Comparison of ENCODE assay signal across 14 mouse cellular contexts in the genomic region with DNA sequence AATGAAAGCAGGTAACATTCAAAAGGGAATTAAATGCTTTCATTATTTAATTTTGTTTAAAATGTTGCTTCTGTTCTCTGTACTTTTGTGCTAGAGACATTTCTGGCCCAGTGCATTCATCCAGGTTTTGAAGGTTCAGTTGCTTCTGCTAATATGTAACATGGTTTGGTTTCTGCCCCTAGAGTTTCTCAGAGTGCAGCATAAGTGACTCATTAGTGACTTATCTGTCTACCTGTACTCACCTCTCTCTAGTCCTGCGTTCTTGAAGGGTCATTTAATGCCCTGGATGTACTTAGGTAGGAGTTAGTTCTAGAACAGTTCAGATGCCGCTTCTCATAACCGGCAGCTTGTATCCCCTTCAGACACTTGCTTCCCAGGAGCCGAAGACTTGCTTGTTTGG.
"Had no signal": no experiment of that assay in that cellular context is flagged by ENCODE, and none has a peak within 500 bp of the region (broad histone marks: within the 10 kb centered on the region; RNA-seq: fewer than 3 reads in every experiment).

No protein-coding gene starts in this region.

- H3K4me2 ChIP-seq: limb, embryonic 15.5 days; liver, embryonic 12.5 days; lung, embryonic 14.5 days; neural tube, embryonic 15.5 days had no signal

- H3K4me1 ChIP-seq: limb, embryonic 15.5 days; liver, embryonic 12.5 days; midbrain, embryonic 10.5 days; neural tube, embryonic 15.5 days had no signal

- H3K9ac ChIP-seq: limb, embryonic 15.5 days; liver, embryonic 12.5 days; lung, embryonic 14.5 days; neural tube, embryonic 15.5 days had no signal

- H3K36me3 ChIP-seq: limb, embryonic 15.5 days; liver, embryonic 12.5 days; midbrain, embryonic 10.5 days; neural tube, embryonic 15.5 days had no signal

- DNase-seq: layer of hippocampus, postnatal 36 days; lung, embryonic 14.5 days; lung, postnatal 10 days; lung, postnatal 4 days; midbrain, embryonic 14.5 days; right cerebral cortex, adult 18-20 months; thymus, adult 18-20 months; thymus, postnatal 25 days had no signal

- ATAC-seq: hindbrain, postnatal 0 days; liver, embryonic 12.5 days had no signal

- H3K27ac ChIP-seq: hindbrain, postnatal 0 days; limb, embryonic 15.5 days; liver, embryonic 12.5 days; midbrain, embryonic 10.5 days; neural tube, embryonic 15.5 days had no signal

- H3K27me3 ChIP-seq: limb, embryonic 15.5 days; liver, embryonic 12.5 days; neural tube, embryonic 15.5 days had no signal

- H3K4me3 ChIP-seq: limb, embryonic 15.5 days; liver, embryonic 12.5 days; midbrain, embryonic 10.5 days; myocyte; neural tube, embryonic 15.5 days had no signal

- H3K9me3 ChIP-seq: limb, embryonic 15.5 days; liver, embryonic 12.5 days; midbrain, embryonic 10.5 days; neural tube, embryonic 15.5 days had no signal
